Mouse (Mus musculus) lung, embryonic 16.5 days (tissue): ENCODE measurements around the gene Mpp1. TPM values are rescaled to one million over a fixed set of nuclear protein-coding genes. Genes with fewer than 3 reads are reported as not detected.

Experiments used
- ATAC-seq: fragments of 200-750 bp; cut with Nextera tagmentation; 2 replicates; pipeline ENCODE4 v1.8.0; 2017; ENCODE audit warnings: low read depth, mild to moderate bottlenecking, moderate library complexity
- H3K27ac ChIP-seq: fragments of 300-500 bp; sonication (generic); 2 replicates; pipeline ENCODE4 v1.5.1; 2014; ENCODE audit warnings: mild to moderate bottlenecking, control low read depth, low read length
- H3K27me3 ChIP-seq: fragments of 300-500 bp; sonication (generic); 2 replicates; pipeline ENCODE4 v1.6.1; 2014; ENCODE audit warnings: low read depth, low read length, mixed read lengths; ENCODE audit not compliant: control insufficient read depth, insufficient read depth
- H3K36me3 ChIP-seq: fragments of 300-500 bp; sonication (generic); 2 replicates; pipeline ENCODE4 v1.6.1; 2014; ENCODE audit warnings: low read length; ENCODE audit not compliant: control insufficient read depth, insufficient read depth
- H3K4me1 ChIP-seq: fragments of 300-500 bp; sonication (generic); replicated peaks from 2 replicates; pipeline ENCODE4 v1.6.1; 2014; ENCODE audit warnings: low read length, mixed read lengths; ENCODE audit not compliant: control insufficient read depth, insufficient read depth
- H3K4me2 ChIP-seq: fragments of 300-500 bp; sonication (generic); 2 replicates; pipeline ENCODE4 v1.6.1; 2014; ENCODE audit warnings: low read depth, low read length, control low read depth
- H3K4me3 ChIP-seq: fragments of 300-500 bp; sonication (generic); 2 replicates; pipeline ENCODE4 v1.5.1; 2014; ENCODE audit warnings: mild to moderate bottlenecking, low read length, control low read depth
- H3K9ac ChIP-seq: fragments of 300-500 bp; sonication (generic); 2 replicates; pipeline ENCODE4 v1.6.1; 2014; ENCODE audit warnings: low read length, control low read depth
- H3K9me3 ChIP-seq: fragments of 300-500 bp; sonication (generic); 2 replicates; pipeline ENCODE4 v1.6.1; 2016; ENCODE audit warnings: low read length; ENCODE audit not compliant: control insufficient read depth
- WGBS: fragments of 180-500 bp; shearing (Covaris S2); extraction: QIAGEN DNeasy Blood & Tissue Kit; methylation state at CpG from one replicate; pipeline ENCODE4 v1.1.7; 2014; 5-methylcytosine and 5-hydroxymethylcytosine counted together
- polyA plus RNA-seq: library from polyadenylated mRNA; unstranded; fragments of >200 nt; fragmentation: Nextera tagmentation; extraction: Ambion mirVana; gene quantifications from 2 replicates; pipeline ENCODE4 v1.2.1, GENCODE M21; 2015

The Mpp1 gene
- polyA plus RNA-seq, 1 experiment from 2014 or later: 77.3 TPM

DNA sequence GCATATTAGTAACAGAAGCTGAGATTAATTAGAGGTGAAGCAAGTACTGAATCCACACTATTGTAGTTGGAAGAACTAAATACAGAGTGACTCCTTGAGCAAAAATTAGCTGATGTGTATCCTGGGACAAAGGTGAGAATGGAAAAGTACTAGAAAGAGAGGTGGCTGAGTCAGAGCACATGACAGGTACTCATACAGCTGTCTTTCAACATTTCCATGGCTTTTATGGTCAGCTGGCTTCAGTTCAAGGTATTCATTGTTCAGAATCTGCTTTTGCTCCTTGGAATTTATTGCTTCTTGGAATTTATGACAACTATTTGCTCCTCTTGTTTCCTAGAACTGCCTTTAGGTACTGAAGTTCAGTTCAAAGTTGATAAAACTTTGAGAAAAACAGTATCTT is 6.1 kb upstream of the Mpp1 start:
- no peak overlapping the region for H3K4me3 ChIP-seq
- H3K4me1 ChIP-seq: no peaks in the 10 kb centered on the region
- no peaks in the 10 kb centered on the region for H3K27me3 ChIP-seq
- no peak overlapping the region for H3K9ac ChIP-seq
- H3K9me3 ChIP-seq: no peaks in the 10 kb centered on the region
- no peak overlapping the region for H3K27ac ChIP-seq
- no peak overlapping the region for H3K4me2 ChIP-seq
- no peaks in the 10 kb centered on the region for H3K36me3 ChIP-seq
- ATAC-seq: no peak

DNA sequence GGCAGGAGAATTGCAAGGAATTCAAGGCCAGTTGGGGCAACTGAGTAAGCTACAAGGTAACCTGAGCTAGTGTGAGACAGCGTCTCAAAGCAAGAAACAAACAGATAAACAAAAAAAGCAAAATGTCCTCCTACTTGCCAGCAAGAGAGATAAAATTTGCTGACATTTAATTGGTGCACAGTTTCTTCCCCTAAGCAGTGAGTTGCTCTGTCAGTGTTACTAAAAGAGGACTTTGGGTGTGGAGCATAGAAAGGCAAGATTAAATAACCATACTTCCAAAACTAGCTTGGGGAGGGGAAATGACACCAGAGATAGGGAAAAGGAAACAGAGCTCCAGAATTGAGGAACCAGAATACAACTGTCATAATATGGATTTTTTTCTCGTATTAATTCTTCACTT is 1.3 kb downstream of the Mpp1 start:
- 0 out of 2 replicates have a peak overlapping the region, but pooled peaks have one; percentile 8 for H3K4me3 ChIP-seq
- H3K9ac ChIP-seq: no peak overlapping the region
- H3K4me2 ChIP-seq: peak overlapping the region; percentile 43
- WGBS: 46% methylated on average over 2 of the region's 2 CpGs
- no peak overlapping the region for H3K27ac ChIP-seq
- no peaks in the 10 kb centered on the region for H3K9me3 ChIP-seq
- no peaks in the 10 kb centered on the region for H3K36me3 ChIP-seq
- H3K4me1 ChIP-seq: 0 out of 2 replicates have a peak, but pooled peaks cover 4% of the 10 kb centered on the region
- H3K27me3 ChIP-seq: no peaks in the 10 kb centered on the region
- no peak for ATAC-seq

DNA sequence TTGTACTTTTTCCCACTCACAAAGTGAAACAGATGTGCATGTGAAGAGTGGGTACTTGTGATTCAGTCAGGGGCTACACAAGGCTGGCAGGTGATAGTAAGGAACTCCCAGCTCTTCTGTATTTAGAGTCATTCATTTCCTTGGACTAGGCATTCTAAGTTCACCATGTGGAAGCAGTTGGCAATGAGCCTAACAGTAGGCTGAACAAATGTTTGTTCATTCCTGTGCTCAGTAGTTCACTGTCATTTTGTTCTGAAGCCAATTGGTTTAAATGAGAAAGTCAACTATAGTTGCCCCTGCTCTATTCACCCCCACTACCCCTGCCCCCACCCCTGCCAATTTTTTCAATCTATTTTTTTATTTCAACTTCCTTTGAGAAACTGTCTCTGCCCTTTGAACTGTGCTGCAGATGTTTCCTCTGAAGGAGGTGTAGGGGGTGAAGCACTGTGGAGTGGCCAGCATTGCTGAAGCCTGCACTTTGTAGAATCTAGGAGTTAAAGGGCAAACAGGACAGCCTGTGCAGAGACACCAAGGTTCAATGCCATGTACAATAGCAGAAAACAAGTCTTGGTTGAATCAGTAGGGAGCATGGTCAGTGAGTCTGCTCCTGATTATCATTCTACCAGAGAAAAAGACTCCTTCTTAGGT is 2.4 kb downstream of the Mpp1 start:
- H3K4me2 ChIP-seq: peak overlapping the region; percentile 29; the same call in 1 of the 2 replicates
- H3K9me3 ChIP-seq: no peaks in the 10 kb centered on the region
- H3K4me1 ChIP-seq: 0 out of 2 replicates have a peak, but pooled peaks cover 4% of the 10 kb centered on the region
- no peaks in the 10 kb centered on the region for H3K27me3 ChIP-seq
- no peak overlapping the region for H3K9ac ChIP-seq
- peak; percentile 38; the same call in 1 of the 2 replicates for ATAC-seq
- peak overlapping the region; percentile 52; the same call in 1 of the 2 replicates for H3K27ac ChIP-seq
- no peaks in the 10 kb centered on the region for H3K36me3 ChIP-seq
- no peak overlapping the region for H3K4me3 ChIP-seq

DNA sequence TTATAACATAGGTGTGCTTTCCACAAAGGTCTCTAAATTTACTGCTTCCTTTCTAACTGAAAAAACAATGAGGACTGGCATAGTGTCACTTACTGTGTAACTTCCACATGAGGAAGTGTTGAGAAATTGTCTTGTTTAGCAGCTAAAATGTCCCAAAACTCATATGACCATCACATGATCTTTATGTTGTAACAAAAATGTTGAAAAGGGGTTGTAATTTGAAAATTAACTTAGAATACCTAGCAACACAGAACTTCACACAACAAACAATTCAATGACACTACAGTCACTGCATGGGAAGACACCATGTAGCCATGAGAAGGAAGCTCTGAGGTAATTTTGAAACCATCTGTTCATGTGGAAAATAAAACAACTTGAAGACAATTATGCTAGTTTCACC is 3.9 kb downstream of the Mpp1 start:
- H3K4me2 ChIP-seq: no peak overlapping the region
- ATAC-seq: no peak
- peaks cover 4% of the 10 kb centered on the region; the same call in 1 of the 2 replicates for H3K36me3 ChIP-seq
- H3K9me3 ChIP-seq: no peaks in the 10 kb centered on the region
- no peak overlapping the region for H3K4me3 ChIP-seq
- H3K9ac ChIP-seq: no peak overlapping the region
- 0 out of 2 replicates have a peak, but pooled peaks cover 4% of the 10 kb centered on the region for H3K4me1 ChIP-seq
- no peak overlapping the region for H3K27ac ChIP-seq
- no peaks in the 10 kb centered on the region for H3K27me3 ChIP-seq

DNA sequence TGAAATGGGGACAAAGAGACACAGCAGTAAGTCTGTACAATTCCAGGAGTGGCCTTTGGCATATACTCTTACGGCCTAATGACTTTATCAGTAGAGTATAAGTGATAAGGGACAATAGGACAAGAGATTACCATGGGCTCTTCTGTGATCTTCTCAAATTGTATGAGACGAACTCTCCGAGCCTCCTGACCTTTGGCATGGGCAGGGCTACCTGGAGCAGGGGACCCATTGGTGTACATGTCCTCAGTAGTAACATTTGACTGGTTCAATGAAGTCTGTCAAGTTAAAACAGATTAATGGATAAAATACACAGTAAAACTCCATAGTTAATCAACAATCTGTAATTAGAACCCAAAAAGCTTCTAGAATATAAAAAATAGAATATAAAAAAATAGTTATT is 5.2 kb downstream of the Mpp1 start:
- no peaks in the 10 kb centered on the region for H3K9me3 ChIP-seq
- 0 out of 2 replicates have a peak, but pooled peaks cover 4% of the 10 kb centered on the region for H3K4me1 ChIP-seq
- H3K27me3 ChIP-seq: no peaks in the 10 kb centered on the region
- no peak overlapping the region for H3K4me2 ChIP-seq
- WGBS: 86% methylated on average over 3 of the region's 3 CpGs
- no peak overlapping the region for H3K4me3 ChIP-seq
- no peak overlapping the region for H3K27ac ChIP-seq
- peaks cover 4% of the 10 kb centered on the region; the same call in 1 of the 2 replicates for H3K36me3 ChIP-seq
- ATAC-seq: no peak
- H3K9ac ChIP-seq: no peak overlapping the region

DNA sequence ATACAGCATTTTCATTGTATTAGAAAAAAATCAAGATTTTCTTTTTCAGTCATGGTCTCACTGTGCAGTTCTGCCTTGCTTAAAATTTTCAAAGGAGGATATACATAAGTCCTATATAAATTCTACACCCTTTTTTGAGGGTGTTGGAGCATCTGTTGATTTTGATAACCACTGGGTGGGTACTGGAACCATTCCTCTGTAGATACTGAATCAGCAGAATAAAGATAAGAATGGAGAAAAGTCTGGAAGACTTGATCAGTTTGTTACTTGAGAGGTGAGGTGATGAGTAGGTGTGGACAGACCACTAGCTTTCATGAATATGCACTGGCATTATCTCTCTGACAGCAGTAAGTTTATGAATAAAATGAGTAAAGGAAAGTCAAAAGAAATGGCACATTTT is 15.3 kb downstream of the Mpp1 start:
- no peak overlapping the region for H3K27ac ChIP-seq
- H3K4me3 ChIP-seq: no peak overlapping the region
- H3K9me3 ChIP-seq: no peaks in the 10 kb centered on the region
- H3K4me1 ChIP-seq: no peaks in the 10 kb centered on the region
- H3K36me3 ChIP-seq: peaks cover 5% of the 10 kb centered on the region
- no peak overlapping the region for H3K4me2 ChIP-seq
- no peak for ATAC-seq
- H3K27me3 ChIP-seq: no peaks in the 10 kb centered on the region
- no peak overlapping the region for H3K9ac ChIP-seq

DNA sequence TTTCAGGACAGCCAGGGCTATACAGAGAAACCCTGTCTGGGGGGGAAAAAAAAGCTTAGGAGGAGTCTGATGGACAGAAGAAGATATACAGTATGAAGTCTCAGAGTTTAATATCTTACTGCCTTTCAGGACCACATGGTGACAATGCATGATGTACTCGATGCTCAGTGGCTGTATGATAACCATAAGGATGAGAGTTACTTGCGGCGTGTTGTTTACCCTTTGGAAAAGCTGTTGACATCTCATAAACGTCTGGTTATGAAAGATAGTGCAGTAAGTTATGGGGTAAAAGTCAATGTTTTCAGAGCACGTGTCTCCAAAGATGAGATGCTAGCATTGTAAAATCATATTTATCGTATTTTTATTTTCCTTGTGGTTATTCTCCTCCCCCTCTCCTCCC is 28.5 kb downstream of the Mpp1 start:
- Histone ChIP-seq H3K4me3 (no peak overlapping the region), H3K9ac (no peak overlapping the region), H3K4me2 (no peak overlapping the region), H3K27me3 (no peaks in the 10 kb centered on the region), H3K27ac (no peak overlapping the region), H3K4me1 (no peaks in the 10 kb centered on the region), H3K9me3 (no peaks in the 10 kb centered on the region), H3K36me3 (peaks cover 11% of the 10 kb centered on the region)
- WGBS: 69% methylated on average over 6 of the region's 6 CpGs
- ATAC-seq: no peak

DNA sequence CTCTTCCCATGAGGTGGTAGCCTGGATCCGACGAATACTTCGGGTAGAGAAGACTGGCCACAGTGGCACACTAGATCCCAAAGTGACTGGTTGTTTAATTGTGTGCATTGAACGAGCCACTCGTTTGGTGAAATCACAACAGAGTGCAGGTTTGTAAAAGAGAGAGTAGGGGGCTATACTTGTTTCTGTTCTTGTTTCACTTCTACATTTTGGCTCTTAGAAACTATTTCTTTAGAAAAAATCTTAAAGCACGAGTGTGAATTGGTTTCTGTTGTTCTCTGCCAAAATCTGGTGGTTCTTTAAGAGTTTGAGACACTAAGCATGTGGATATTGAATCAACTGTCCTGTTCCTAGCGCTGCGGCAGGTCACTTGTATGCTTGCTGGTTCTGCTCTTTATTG is 32.0 kb downstream of the Mpp1 start:
- H3K4me1 ChIP-seq: no peaks in the 10 kb centered on the region
- H3K36me3 ChIP-seq: peaks cover 6% of the 10 kb centered on the region
- H3K9me3 ChIP-seq: no peaks in the 10 kb centered on the region
- WGBS: 89% methylated on average over 8 of the region's 8 CpGs
- no peak overlapping the region for H3K9ac ChIP-seq
- no peak overlapping the region for H3K4me3 ChIP-seq
- no peak for ATAC-seq
- no peaks in the 10 kb centered on the region for H3K27me3 ChIP-seq
- H3K27ac ChIP-seq: no peak overlapping the region
- no peak overlapping the region for H3K4me2 ChIP-seq

DNA sequence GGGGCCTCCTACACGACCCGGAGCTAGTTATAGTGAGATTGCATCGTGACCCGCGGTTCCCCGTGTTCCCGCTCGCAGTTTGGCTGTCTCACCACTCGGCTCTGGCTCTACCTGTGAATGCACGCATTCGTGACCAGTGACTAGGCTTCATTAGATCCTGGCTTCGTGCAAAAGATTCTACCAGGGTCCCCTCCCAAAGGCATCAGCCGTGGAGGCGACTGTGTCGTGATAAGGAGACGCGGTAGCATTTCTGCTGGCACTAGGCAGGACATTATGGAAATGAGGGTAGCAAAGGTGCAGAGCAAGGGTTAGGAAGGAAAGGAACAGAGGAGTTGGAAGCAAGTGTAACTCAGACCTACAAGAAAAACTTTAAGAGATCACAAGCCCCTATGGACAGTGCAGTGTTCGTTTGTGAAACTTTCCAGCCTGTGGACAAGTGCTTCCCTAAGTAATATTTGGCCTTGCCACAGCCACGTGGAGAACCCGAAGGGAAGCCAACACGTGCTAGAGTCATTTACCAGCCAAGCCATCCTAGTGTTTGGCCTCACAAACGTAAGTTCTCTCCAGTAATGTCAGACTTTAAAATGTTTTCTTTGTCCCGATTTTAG is 34.5 kb downstream of the Mpp1 start:
- 9% methylated on average over 23 of the region's 23 CpGs for WGBS
- no peak; the same call in 1 of the 2 replicates for ATAC-seq
- peaks cover 3% of the 10 kb centered on the region; the same call in 1 of the 2 replicates for H3K36me3 ChIP-seq
- H3K4me2 ChIP-seq: peak overlapping the region; percentile 48
- H3K4me3 ChIP-seq: peak overlapping the region; percentile 67
- H3K27ac ChIP-seq: peak overlapping the region; percentile 81
- H3K4me1 ChIP-seq: no peaks in the 10 kb centered on the region
- peak overlapping the region; percentile 75 for H3K9ac ChIP-seq
- no peaks in the 10 kb centered on the region for H3K9me3 ChIP-seq
- H3K27me3 ChIP-seq: no peaks in the 10 kb centered on the region
